Mouse (Mus musculus) cerebellum, adult (tissue): ENCODE measurements around the gene Acsl3.

ENCODE experiments used
- ATAC-seq: cut with Nextera tagmentation; 2 replicates; pipeline ENCODE4 v1.9.2; 2017; ENCODE audit warnings: mild to moderate bottlenecking, moderate library complexity, mixed read lengths; ENCODE audit not compliant: insufficient number of reproducible peaks, low FRiP score, low TSS enrichment

The Acsl3 gene

GRCm38 (mm10) chr1:78734261-78735000 lies 76.8 kb downstream of the Acsl3 start:
- no peak for ATAC-seq

- ATAC-seq, result no peak
Measured at GRCm38 (mm10) chr1:78737646-78738045, 80.0 kb downstream of the Acsl3 start.

- ATAC-seq, result no peak
Measured at GRCm38 (mm10) chr1:78740676-78741075, 83.1 kb downstream of the Acsl3 start.

GRCm38 (mm10) chr1:78742198-78742597 lies 84.6 kb downstream of the Acsl3 start:
- no peak for ATAC-seq

- ATAC-seq, result no peak
Measured at GRCm38 (mm10) chr1:78743318-78743717, 85.7 kb downstream of the Acsl3 start.

GRCm38 (mm10) chr1:78745230-78745777 lies 87.7 kb downstream of the Acsl3 start:
- ATAC-seq, result peak; percentile 84
